Mouse (Mus musculus) adrenal gland, postnatal 14 days (tissue): Measurements from ENCODE around the gene Krt8. TPM values are rescaled to one million over a fixed set of nuclear protein-coding genes. Genes with fewer than 3 reads are reported as not detected.

Source experiments
- DNase-seq: peaks from one replicate; pipeline ENCODE4 v3.0.0; 2021; ENCODE audit warnings: mixed read lengths
- long read RNA-seq, 2 experiments: library from polyadenylated mRNA; stranded (forward); transcript quantifications; one replicate each; pipeline ENCODE4 v2.0.0; 2021
- total RNA-seq: library from RNA; stranded (reverse); gene quantifications from 2 replicates; pipeline ENCODE4 v1.2.3, GENCODE M21; 2021

Gene Krt8
- 1.5 and 14.6 TPM in 2 replicates for total RNA-seq
- long read RNA-seq, experiment 1, partial matches to known transcripts = 1 of 2 reads
- long read RNA-seq, experiment 1, other reads (novel, unspliced or antisense) = 0 of 2 reads
- long read RNA-seq, experiment 2, transcript Krt8-201 (9 exons, 1,958 nt) = major isoform, 15 of 26 reads
- long read RNA-seq, experiment 2, partial matches to known transcripts = 10 of 26 reads
- long read RNA-seq, experiment 2, other reads (novel, unspliced or antisense) = 1 of 26 reads

- no peak for DNase-seq
Observed at GRCm38 (mm10) chr15:102004189-102004588, at the start of gene Krt8. Gene Krt8 (minus strand): TSS chr15:102004482.

- peak; percentile 72 for DNase-seq
Observed at GRCm38 (mm10) chr15:102051920-102052683, 47.8 kb upstream of the Krt8 start.

DNA sequence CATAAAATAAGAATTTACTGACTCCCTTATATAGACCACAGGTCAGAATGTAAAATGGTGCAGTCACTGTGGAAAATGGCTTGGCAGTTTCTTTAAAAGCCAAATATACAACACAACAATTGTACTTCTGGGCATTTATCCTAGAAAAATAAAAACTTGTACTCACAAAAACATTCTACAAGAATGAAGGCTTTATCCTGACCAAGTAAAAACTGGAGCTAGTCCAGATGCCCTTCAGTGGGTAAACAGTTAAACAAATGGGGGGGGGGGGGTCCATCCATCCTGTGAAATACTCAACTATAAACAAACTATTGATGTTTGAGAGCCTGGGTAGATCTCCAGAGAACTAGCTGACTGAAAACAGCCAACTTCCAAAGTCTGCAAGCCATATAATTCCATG is 45.6 kb upstream of the Krt8 start:
- DNase-seq = no peak

GRCm38 (mm10) chr15:102048006-102048405 is 43.7 kb upstream of the Krt8 start:
- DNase-seq = no peak

- DNase-seq = no peak
Observed at GRCm38 (mm10) chr15:102045691-102046090, 41.4 kb upstream of the Krt8 start.

- no peak for DNase-seq
Observed at GRCm38 (mm10) chr15:102044745-102045144, 40.5 kb upstream of the Krt8 start.

- DNase-seq = no peak
Observed at GRCm38 (mm10) chr15:102041951-102042350, 37.7 kb upstream of the Krt8 start.

DNA sequence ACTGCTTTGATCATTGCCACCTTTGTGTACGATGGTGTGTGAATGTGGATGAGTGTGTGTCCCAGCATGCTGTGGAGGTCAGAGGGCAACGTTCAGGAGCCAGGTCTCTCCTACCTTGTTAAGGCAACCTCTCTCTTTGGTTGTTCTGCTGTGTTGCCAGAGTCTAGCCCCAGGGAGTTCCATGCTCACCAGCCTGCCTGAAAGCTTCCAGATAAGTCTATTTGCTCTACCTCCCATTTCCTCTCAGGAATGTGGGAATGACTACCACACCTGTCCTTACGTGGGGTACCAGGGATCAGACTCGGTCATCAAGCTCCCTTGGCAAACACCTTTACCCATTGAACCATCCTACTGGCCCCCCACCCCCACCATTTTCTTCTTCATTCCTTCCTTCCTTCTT is 36.0 kb upstream of the Krt8 start:
- DNase-seq = no peak

DNA sequence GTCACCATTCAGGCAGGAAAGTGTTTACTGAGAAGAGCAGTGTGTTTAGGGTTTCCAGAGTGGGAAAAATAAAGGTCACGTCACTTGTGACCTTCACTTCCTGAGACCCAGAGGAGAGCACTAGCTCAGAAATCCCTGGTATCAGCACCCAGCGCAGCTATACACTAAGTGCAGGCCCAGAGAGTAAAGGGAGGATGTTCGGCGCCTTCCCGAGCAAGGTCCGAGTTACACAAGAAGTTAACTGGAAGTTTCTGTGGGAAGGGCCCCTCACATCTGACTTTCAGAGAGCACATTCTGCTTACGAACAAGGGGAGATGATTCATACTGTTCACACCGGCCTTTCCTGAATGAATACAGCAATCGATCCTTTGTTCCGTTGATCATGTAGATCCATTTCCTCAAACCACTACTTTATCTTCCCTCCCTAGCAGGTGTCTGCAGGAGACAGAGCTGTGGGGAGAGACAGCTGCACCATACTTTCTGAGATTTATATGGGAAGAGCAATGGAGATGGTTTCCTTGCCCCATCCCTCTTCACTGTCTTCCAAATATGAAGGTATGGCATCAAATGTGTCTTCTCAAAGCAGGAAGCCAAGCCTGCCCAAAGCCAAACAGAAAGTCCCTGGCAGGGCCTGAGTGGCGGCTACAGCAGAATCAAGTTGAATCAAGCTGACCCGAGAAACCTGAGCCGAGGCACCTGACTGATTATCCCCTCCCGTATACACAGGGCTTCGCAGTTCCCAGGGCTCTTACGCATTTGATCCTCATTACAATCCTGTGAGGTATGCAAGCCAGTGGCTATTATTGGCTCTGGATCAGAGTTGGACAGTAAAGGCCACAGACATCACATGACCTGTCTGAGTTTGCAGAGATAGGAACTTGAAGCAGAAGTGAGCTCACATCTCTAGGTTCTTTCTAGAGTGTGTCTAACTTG is 30.1 kb upstream of the Krt8 start:
- no peak for DNase-seq

GRCm38 (mm10) chr15:102028040-102028439 is 23.8 kb upstream of the Krt8 start, which contains the start of gene Krt18:
Gene Krt18 (plus strand): TSS chr15:102028180.
- DNase-seq = peak; percentile 39

GRCm38 (mm10) chr15:102026430-102026829 is 22.1 kb upstream of the Krt8 start:
- DNase-seq = no peak

DNA sequence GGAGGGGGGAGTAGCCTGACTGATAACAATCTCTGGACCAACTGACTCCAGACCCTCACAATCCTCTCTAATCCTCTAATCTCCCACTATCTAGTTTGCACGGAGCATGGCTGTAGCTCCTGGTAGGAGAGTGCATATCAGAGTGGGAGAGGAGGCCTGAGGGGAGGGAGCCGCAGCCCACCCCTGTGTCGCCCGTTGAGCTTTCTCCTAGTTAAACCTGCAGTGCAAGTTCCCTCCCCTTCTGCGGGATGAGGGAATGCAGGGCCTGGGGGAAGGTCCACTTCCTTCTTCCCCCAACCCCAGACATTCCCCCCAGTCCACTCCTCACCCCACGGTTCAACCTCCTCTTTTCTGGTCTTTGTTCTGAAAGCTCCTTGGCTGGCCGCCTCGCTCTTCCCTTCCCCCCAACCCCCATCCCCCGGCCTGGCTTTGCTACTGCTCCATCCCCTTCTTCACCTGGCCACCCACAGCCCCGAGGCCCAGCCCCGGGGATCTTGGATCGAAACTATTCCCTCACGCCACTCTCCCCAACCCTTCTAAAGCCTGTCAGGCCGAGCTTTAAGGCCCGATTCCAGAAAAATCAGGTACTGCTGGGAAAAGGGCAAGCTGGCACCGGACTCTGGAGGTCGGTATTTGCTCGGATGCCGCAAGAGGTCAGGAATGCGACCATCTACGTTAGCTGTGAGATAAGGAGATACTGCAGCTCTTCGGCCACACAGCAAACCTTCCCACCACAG is 21.0 kb upstream of the Krt8 start:
- DNase-seq = peak; percentile 33

- DNase-seq = no peak
Observed at GRCm38 (mm10) chr15:102023888-102024287, 19.6 kb upstream of the Krt8 start.

DNA sequence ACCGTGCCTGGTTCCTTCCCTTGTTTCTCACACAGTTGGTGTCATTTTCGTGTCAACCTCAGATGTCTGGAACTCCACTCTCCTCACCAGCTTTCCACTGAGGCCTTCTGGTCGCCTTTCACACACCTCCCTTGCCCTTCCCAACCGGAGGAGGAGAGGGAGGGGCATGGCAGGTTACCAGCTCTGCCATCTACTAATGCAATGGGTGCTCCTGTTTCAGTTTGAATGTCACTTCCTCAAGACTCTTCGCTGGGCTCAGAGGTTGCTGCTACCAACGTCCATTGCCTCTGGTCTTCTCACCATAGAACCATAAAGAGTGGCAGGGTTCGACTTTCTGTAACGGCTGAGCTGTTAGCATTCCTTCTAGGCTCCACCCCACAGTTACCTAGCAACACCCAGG is 18.2 kb upstream of the Krt8 start:
- no peak for DNase-seq

- peak; percentile 27 for DNase-seq
Observed at GRCm38 (mm10) chr15:102017918-102018463, 13.7 kb upstream of the Krt8 start.

DNA sequence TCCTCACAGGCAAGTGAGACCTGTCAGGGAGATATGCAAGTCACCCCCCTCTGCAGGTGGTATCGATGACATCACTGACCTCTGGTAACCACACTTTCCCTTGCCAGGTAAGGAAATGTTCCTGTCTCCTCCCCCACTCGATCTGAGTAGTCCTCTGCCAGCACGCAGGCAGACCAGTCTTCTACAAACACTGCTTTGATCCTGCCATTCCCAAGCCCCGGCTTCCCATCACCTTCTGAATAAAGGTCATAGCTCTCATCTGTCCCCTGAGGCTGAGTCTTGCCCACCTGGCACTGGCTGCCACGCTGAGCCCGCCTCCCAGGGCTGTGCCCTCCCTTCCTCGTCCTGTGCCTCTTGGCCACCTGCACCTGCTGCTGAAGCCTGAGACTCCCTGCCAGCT is 12.5 kb upstream of the Krt8 start:
- DNase-seq = no peak

DNA sequence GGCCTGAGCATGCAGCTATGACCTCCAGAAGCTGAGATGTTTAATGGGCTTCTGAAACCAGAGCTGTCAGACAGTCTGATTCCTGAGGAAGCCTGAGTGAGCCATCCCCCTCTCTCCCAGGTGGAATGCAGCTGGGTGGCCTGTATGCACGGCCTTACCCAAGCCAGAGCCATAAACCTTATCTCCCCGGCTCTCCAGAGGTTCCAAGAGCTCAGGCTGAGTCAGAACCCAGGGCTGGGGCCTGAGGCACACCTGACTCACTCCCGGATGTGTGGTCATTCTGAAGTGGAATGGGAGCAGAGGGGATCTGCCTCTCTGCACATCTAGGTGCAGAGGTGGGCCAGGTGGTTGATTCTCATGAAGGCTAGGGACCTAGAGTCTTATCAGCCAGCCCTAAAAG is 11.8 kb upstream of the Krt8 start:
- DNase-seq = peak; percentile 52

- no peak for DNase-seq
Observed at GRCm38 (mm10) chr15:102014848-102015247, 10.6 kb upstream of the Krt8 start.

DNA sequence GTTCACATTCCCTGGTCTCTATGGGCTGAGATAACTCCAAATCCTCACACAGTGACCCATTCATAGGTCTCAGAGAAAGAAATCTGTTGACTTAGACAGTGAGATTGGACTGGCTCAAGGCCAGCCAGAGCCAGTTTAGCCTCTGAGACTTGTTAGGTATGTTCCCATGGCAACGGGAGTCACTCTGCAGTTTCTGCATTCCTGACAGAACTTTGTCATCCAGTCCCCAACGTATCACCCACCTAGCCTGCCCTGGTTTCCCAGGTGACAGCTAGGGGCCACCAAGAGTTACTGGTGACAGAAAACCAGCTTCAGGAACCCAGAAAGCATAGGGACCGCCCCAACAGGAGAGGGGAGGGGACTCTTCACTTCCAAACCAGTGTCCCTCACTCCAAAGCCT is 9.4 kb upstream of the Krt8 start:
- DNase-seq = peak; percentile 38

DNA sequence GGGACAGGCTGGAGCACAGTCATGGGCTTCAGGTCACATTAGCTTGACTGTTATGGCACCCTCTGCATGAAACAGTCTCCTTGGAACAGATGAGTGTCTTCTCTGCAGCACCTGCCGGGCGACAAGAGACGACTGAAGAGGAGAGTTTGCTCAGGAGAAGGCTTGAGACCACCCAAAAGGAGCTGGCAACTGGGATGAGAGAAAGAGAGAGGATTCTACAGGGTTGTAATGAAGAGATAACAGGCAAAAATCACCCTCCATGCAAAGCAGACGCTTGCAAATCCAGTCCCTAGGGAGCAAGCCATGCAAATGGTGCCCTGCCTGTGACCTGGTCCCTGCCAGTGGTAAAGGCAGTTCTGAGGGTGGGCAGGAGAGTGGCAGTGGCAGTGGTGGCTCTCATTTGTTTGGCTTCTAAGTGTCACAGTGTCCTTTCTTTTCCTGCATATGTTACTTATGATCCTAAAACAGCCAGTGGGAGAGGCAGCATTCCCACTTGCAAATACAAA is 8.0 kb upstream of the Krt8 start:
- DNase-seq = no peak

GRCm38 (mm10) chr15:102010569-102011245 is 6.4 kb upstream of the Krt8 start:
- DNase-seq = no peak
